Mouse (Mus musculus): ENCODE results near the gene Kcna2.

DNA sequence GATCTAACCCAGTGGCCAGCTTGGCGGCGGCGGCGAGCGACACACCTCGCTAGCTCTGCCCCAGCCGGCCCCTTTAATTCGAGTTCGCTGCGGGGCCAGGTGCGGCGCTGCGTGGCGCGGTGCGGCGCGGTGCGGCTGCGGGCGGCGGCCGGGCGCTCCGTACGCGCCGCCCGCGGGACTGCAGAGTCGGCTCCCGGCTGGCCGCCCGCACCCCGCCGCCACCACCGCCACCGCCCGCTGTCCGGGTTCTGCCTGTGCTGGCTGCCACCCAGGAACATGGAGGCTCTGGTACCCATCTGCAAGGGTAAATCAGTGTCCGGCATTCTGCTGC lies 475 bp downstream of the Kcna2 start:
- TF ChIP-seq ZMIZ1 (IDR thresholded peaks at IDR 0.05; ENCODE audit: low read depth, low read length) (no peak), UBTF (IDR thresholded peaks at IDR 0.05; ENCODE audit: low read depth, low read length) (no peak), ELF1 (IDR thresholded peaks at IDR 0.05; ENCODE audit: low read depth, low read length) (no peak), CTCF (conservative IDR thresholded peaks at IDR 0.05 in 1 of 2, IDR thresholded peaks at IDR 0.05 in 1 of 2; ENCODE audit: low read depth in 2 of 2, low read length in 2 of 2) (no peak), E2F4 (IDR thresholded peaks at IDR 0.05; ENCODE audit: insufficient replicate concordance, low read depth, low read length) (no peak), EP300 (IDR thresholded peaks at IDR 0.05; ENCODE audit: low read length) (no peak), ETS1 (conservative IDR thresholded peaks at IDR 0.05; ENCODE audit: low read depth, low read length) (no peak), MAFK (IDR thresholded peaks at IDR 0.05; ENCODE audit: insufficient replicate concordance, low read length) (no peak), POLR2A (IDR thresholded peaks at IDR 0.05; ENCODE audit: low read depth, low read length) (no peak), BHLHE40 (IDR thresholded peaks at IDR 0.05; ENCODE audit: low read depth, low read length) (no peak), MAX (IDR thresholded peaks at IDR 0.05; ENCODE audit: low read length) (no peak)

Measured in CH12.LX (cell line).